Mouse (Mus musculus) activated CD4-positive, CD25-positive, alpha-beta regulatory T cell (primary cell): ENCODE measurements around the gene Zfp850. TPM values are rescaled to one million over a fixed set of nuclear protein-coding genes. Genes with fewer than 3 reads are reported as not detected.

Experiments used
- polyA plus RNA-seq, 2 experiments: library from polyadenylated mRNA; unstranded; fragments of 100-300 nt; shearing (Covaris generic); gene quantifications; one replicate each; pipeline ENCODE4 v1.2.1; 2017

Zfp850 gene
- 1 to 10 TPM; 5.8 to 5.9 TPM for polyA plus RNA-seq

GRCm38 (mm10) chr7:28013549-28014444 lies at the start of gene Zfp850:
Gene Zfp850, minus strand, starts transcription at chr7:28014115.

DNA sequence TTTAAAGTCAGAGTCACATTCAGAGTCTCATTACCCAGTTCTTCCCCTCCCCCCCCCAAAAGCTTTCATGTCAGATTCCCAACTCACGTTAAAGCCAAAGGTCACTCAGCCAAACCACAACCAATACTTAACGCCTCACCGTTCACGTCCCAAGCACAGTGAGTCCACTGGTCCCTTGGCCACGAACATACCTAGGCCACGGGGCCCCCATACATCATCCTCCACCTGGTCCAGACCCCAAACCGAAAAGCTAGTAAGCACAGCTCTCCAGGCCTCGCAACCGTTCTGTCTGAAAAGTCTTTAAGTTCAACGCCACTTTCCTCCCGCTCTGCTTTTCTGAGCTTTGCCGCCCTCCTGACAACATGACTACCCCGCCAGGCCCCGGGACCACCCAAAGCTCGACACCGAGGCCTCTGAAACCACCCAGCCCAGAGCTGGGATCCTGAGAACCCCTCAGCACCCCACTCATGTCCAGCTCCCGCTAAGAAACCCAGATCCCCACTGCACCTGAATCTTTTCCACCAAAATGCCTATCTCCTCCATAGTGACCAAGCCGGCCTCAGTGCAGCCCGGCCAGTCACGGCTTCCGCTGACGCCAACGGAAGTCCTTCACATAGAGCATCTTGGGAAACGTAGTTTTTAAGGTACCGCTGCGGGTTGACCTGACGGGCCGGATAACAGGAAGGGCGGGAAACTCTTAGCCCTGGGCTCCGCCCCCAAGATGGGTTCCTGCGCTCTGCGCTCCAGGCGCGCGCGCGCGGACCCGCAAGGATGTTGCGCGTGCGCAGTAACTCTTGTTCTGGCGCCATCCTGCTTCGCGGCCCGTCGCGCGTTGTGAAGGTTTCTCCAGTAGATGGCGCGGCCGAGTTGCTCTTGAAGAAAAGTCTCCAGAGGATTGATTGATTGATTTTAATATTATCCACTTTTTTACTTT lies 35.8 kb upstream of the Zfp850 start, which contains the start of gene Psmc4:
Psmc4 (minus strand) TSS at position 626 of the 934 bp plus-strand sequence.

GRCm38 (mm10) chr7:27978683-27979528 lies 35.0 kb downstream of the Zfp850 start, which contains the start of gene Zfp780b:
Gene Zfp780b, minus strand, starts transcription at chr7:27979171.

Other genes starting within 250 kb of the Zfp850 start
- gene Zfp626, start 206.9 kb downstream of the Zfp850 start, polyA plus RNA-seq, result 1 to 10 TPM; 2.7 to 3.4 TPM
- 1 to 10 TPM; 5.1 to 6.4 TPM for gene Zfp59, start 175.5 kb downstream of the Zfp850 start, polyA plus RNA-seq
- gene Zfp607a, start 156.6 kb downstream of the Zfp850 start, polyA plus RNA-seq, result 10 to 100 TPM in 1 of 2 experiments, 1 to 10 TPM in 1; 8.7 to 10.5 TPM
- 1 to 10 TPM; 3.7 to 9.5 TPM for gene Zfp974, start 84.7 kb downstream of the Zfp850 start, polyA plus RNA-seq
- gene Zfp780b, start 34.9 kb downstream of the Zfp850 start, polyA plus RNA-seq, result 10 to 100 TPM in 1 of 2 experiments, 1 to 10 TPM in 1; 9.6 to 11.9 TPM
- gene Psmc4, start 36.0 kb upstream of the Zfp850 start, polyA plus RNA-seq, result 100 to 1,000 TPM; 194 to 235 TPM
- gene Fcgbp, start 57.1 kb upstream of the Zfp850 start, polyA plus RNA-seq, result under 1 TPM in 1 of 2 experiments, not detected in 1; 0.45 TPM
- gene 9530053A07Rik, start 115.4 kb upstream of the Zfp850 start, polyA plus RNA-seq, result under 1 TPM in 1 of 2 experiments, not detected in 1; 0.15 TPM
- 100 to 1,000 TPM; 119 to 130 TPM for gene Fbl, start 155.6 kb upstream of the Zfp850 start, polyA plus RNA-seq
- 10 to 100 TPM in 1 of 2 experiments, 1 to 10 TPM in 1; 8.7 to 14.0 TPM for gene Dyrk1b, start 165.4 kb upstream of the Zfp850 start, polyA plus RNA-seq